Mouse (Mus musculus): Measurements from ENCODE around the gene Sp110.
"Not testable (repeated sequence)": the region's sequence is repeated elsewhere in the genome, so short reads cannot be mapped to it uniquely, and the experiment has no call there.

The Sp110 gene

DNA sequence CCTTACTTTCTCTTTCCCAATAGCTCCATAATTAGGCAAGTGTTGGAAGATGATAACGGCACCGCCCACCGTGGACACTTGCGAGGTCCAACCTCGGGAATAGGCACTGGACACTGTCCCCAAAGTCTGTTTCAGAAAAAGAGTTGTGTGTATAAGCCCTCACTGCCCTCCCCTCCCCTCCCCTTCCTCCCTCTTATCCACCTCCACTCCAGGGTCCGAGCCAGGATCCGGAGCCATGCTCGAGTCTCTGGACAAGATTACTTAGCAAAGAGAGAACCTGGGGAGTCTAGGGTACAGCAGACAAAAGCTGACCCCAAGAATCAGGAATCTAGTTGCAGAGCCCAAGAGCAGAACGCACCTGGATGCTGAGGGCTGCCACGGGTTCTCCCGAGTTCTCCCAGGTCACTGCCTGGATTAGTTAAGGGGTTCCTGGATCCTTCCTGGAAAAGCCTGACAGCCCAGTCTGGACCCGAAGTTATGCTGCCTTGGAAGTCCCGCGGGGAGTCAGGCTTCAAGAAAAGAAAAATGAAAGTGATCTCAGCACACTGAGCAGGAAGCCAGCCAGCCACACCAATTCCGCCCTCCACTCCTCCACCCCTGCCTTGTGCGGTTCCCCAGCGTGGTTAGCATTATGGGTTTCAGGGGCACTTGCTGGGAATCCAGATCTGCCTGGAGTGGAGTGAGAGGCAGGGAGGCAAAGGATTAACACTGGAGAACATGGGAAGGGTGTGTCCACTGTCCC is at the start of gene Sp110:
Gene Sp110, minus strand, starts transcription at position 547 of the 742 bp plus-strand sequence.
- DNase-seq (ENCODE audit: low spot score): not testable (repeated sequence)

DNA sequence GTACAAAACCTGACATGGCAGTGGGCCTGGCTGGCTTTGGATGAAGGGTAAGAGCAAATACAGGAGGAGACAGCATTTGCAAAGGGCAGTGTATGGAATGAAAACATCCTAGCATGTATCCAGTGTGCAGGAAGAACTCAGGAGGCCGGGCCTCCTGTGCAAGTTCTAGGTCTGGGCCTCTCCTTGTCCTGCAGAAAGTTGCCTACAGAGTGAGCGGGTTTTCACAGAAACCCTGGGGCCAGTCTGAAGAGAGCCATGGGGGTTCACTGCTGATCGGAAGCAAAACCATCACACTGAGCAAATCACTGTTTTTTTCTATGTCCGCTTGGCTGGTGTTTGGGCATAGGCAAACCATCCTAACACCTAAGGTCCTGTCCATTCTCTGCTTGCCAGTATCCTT is 39.5 kb upstream of the Sp110 start:
- not testable (repeated sequence) for DNase-seq (ENCODE audit: low spot score)

DNA sequence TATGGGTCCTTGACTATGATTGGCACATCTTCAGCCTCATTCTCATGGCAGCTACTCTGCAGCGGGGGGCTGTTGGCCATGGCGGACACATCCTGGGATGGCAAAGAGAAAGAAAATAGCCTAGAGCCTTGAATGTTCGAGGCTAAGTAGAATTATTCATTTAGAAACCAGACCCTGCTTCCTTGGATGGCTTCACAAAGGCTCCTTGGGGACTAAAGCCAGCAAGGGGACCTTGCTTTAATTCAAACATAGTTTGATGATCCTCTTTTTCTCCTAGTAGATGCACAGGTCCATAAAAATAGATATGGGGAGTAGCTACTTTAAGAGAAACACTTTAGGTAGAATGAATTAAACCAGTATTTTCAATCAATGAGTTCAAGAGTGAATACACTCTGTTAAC is 38.3 kb upstream of the Sp110 start:
- not testable (repeated sequence) for DNase-seq (ENCODE audit: low spot score)

DNA sequence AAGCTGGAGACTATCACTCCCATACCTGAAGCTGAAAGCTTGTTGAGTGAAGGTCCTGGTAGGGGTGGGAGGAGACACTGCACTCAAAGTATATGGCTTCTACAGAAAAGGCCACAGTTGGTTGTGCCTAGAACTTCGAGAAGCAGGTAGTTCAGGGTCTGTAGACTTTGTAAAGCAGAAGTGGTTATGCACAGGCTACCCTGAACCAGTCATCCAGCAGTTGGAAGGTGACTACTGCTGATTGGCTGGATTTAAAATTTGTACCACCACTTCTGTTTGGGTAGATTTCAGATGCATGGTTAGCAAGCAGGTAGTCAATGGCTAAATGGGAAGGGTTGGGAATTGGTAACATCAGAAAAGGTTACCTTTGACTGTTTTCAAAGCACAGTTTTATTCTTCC is 20.1 kb upstream of the Sp110 start:
- DNase-seq (ENCODE audit: low spot score): not testable (repeated sequence)

DNA sequence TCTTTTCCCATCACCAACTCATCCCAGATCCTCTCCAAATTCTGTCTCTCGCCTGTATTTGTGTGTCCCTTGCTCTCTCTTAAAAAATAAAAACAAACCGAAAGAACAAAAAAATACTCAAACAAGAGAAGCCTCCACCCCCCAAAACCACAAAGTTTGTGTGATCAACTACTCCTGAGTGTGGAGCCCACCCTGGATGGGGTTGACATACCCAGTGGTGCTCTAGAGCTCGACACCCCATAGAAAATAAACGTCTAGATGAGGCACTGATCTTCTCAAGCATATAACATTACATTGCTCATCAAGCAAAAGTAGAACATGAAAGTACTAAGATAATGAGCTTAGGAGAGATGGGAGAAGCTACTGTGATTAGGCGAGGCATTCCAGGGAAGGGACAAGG is 18.5 kb upstream of the Sp110 start:
- DNase-seq (ENCODE audit: low spot score): not testable (repeated sequence)

DNA sequence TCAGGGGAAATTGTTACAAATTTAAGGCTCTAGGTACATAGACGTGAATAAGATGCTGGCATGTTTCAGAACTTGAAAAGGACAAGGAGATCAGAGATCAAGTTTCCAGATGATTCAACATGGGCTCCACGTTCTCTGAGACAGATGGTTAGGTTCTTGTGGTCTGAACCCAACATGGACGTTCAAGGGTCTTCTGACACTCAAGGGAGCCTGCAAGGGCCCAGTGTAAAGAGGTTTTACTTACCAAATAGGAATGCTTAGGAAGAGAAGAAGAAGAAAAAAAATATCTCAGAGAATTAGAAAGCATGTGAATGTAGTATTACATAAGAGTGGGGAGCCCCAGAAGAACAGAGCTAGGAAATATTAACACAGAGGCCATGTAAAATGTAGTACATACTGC is 17.2 kb upstream of the Sp110 start:
- not testable (repeated sequence) for DNase-seq (ENCODE audit: low spot score)

DNA sequence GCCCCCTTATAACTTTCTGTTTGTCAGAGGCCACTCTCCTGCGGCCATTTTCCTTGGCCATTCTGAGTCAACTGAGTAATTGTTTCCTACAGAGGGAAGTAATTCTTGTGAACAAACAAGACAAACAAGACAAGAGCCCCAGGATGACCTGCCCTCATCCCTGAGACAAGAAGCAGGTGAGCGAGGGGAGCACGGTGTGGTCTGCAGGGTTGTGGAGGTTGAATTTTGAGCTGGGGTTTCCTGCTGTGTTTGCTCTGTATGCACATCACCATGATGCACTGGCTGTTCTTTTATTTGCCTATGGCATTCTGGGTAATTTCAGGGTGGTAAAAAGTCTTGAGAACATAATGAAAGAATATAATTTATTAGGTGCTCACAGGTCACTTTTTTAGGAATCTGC is 16.5 kb upstream of the Sp110 start:
- not testable (repeated sequence) for DNase-seq (ENCODE audit: low spot score)

DNA sequence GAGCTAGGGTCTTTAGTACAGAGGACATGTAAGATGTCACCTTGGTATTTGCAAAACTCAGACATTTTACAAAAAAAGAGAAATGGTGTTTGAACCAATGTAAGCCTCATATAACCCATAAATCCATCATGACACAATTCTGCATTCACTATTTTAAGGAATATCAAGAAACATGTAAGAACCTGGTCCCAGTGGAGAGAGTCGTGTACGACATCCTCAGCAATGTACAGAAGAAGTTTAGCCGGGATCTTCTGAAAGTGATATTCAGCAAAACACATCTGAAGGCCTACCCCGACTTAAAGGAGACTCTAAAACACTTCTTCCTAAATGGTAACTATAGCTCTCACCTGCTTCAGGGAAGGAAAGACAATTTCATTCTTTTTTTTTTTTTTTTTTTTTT is 12.0 kb upstream of the Sp110 start:
- DNase-seq (ENCODE audit: low spot score): not testable (repeated sequence)

DNA sequence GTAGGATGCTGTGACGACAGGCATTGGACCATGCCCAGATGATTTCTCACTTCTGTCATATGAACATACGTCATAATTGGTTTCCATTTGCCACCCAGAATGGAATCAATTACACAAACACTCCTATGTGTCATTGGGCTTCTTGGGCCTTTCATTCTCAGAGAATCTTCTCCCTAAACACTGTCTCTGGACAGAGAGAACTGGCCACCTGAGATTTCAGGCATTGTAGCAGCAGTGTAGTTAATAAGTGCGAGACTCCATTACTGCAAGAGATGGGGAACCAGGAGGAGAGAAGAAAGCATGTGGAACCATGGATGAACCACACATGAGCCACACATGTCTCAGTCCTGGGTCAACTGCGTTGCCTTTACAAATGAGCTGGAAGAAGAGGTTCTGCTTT is 9.7 kb upstream of the Sp110 start:
- not testable (repeated sequence) for DNase-seq (ENCODE audit: low spot score)

DNA sequence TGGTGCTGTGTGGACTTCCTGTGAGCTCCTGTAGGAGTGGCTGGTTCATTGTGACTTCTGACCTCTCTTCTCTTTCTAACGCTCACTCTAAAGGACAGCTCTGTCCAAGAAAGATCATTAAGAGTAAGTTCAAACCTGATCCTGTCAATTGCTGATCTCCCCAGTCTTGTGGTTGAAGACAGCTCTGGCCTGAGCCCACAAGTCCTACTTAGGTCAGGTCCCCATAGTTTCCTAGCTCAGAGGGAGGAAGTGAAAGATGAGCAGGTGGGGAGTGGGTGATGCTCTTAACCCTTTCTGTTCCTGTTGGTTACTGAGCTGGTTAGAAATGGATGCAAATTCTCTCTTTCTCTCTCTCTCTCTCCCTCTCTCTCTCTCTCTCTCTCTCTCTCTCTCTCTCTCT is 5.7 kb upstream of the Sp110 start:
- not testable (repeated sequence) for DNase-seq (ENCODE audit: low spot score)

DNA sequence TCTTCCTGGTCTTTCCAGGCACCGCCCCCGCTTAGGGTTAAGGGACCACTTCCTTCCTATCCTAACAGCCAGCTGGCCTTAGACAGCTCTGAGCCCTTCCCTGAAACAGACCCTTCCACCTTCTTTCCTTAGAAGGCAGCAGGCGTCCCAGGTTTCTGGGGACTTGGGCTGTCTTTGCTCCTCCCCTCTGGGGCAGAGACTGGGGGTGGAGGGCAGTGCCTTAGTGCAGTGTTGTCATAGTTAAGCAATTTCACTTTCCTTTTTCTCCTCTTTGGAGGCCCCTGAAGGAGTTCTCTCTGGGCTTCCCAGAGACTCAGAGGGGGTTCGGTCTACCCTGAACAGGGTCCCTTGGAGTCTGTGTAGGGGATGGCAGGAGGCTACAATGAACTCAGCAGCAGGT is 2.2 kb upstream of the Sp110 start:
- DNase-seq (ENCODE audit: low spot score): not testable (repeated sequence)

DNA sequence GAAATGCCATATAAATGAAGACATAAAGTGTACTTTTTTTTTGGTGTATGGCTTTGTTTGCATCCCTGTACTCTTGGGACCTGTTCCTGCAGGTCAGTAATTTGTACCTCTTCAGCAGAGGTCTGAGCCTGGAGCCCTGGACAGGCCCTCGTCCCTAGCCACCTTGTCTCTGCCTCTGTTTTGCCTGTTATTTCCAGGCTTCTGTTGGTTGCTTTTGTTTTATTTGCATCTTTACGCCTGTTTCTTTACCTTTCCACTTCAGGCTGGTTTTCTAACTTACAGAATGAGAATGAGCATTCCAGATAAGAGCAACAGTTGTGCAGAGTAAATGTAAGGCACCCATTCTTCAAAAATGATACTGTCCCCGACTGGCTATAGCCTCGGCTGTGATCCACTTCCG is 1.5 kb upstream of the Sp110 start, which contains the start of gene Sp140:
Gene Sp140, plus strand, starts transcription at position 301 of the 400 bp plus-strand sequence.
- not testable (repeated sequence) for DNase-seq (ENCODE audit: low spot score)

DNA sequence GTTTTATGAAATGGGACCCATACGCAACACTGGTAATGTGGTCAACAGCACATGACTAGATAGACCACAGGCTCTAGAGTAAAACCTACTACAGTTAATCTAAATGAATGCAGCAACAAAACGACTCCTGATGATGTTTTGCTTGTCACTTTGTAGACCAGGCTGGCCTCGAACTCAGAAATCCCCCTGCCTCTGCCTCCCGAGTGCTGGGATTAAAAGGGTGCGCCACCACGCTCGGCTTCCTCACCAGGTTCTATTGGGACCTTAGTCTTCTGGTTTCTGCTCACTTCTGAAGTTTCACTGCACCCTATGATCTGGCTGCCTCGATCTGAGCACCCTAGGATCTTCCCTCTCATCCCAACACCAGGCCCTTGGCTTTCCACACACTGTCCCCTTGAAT is 6.1 kb downstream of the Sp110 start:
- not testable (repeated sequence) for DNase-seq (ENCODE audit: low spot score)

DNA sequence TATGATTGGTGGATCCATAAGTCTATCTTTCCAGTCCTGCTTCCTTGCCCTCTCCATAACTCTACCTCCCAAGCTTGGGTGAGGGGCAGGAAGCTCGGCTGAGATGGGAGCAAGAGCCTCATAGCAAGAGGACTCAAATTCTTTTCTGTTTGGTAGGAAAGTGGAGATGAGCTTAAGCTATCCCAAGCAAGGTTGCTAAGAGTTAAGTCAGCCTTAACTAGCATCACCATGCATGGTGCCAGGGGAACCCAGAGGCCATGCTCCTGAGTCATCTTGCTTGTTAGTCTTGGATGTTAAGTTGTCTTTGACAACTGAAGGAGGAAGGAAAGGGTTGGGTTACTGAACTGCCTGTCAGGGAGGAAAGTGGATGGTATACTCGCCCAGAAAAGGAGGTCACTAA is 9.9 kb downstream of the Sp110 start:
- DNase-seq (ENCODE audit: low spot score): not testable (repeated sequence)

DNA sequence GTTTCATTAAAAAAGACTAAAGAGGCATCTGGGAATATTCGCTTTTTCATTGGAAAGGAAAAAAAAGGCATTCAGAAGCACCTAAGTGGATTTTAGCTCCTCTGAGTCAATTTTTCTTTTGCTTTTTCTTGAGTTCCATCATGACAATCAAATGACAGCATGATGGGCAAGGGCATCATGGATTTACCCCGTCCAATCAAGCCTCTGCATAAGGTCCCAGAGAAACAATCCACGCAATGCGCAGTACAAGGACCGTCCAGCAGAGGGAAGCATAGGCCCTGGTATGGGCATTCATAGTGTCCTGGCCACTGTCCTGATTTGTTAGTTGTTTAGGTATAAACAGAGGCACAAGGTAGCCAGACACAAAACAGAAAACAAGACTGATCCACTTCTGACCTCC is 17.1 kb downstream of the Sp110 start:
- not testable (repeated sequence) for DNase-seq (ENCODE audit: low spot score)

DNA sequence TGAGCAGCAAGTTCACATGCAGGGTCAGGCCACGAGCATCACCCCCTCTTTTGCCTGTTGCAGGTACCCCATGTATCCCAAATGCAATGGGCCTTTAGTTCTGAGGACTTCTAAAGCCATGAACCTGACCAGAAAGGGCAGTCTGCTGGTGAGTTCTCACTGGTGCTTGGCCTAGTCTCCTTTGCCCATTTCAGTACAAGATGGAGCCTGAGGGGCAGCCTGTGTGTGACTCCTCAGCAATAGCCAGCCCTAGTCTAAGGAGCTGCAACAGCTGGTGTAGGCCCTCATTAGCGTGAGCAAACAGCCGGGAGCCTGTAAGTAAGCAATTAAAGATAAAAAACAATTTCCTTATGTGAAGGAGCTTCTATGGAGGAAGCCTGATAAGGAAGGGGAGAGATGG is 18.0 kb downstream of the Sp110 start:
- not testable (repeated sequence) for DNase-seq (ENCODE audit: low spot score)

DNA sequence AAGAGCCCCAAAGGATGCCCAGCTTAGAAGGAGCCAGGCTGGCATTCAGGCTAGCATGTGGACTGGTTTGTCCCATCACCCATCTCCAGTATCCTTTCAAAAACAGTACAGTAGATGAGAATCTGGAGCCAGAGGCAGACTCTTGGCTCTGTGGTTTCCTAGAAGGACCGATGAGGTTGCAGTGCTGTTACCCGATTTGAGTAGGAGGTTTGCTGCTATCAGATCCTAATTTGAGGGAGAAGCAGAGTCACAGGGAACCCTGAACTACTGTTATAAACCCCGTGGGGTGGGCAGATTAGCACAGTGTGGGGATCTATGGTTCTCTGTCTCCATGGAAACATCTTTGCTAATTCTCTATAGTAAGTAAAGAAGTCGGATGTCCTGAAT is 18.5 kb downstream of the Sp110 start:
- DNase-seq (ENCODE audit: low spot score): not testable (repeated sequence)

DNA sequence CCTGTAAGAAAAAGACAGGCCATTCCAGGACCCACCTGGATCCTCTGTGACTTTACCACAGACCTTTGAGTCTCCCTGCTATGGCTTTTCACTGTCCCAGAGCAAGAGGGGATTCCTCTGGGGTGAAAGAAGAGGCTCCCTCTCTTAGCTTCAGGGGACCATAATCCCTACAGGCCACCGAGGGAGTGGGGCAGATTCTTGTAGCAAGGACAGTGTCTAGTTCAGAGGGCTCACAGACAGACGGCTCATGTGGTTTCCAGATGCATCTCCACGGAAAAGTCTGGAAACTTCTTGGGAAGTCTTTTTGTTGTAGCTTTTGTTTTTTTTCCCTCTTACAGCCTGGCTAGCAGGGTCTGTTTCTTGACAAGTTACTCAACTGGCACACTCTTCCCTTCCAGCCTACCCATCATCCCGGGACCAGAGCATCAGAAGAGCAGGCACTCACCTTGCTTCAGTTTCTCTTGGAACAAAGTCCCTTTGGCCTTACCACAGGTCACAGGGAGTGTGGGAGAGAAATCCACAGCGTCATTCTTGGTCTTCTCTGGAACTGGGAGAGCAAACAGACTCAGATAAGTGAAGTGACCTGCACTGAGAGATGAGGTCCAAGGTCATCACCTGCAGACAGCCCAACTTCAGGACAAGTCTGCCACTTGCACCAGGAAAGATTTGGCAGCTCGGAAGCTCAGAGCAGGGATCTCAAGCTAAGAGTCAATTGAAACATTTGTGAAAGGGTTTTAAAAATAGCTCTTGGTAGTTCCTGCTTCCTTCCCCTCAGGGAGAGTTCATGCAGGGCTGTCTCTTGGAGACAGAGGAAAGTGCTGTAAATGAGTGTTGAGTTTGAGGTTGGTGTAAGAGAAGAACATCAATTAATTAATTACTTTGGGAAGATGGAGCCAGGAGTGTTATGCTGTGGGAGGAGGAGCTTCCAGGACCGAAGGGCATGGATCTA is 19.1 kb downstream of the Sp110 start:
- not testable (repeated sequence) for DNase-seq (ENCODE audit: low spot score)

DNA sequence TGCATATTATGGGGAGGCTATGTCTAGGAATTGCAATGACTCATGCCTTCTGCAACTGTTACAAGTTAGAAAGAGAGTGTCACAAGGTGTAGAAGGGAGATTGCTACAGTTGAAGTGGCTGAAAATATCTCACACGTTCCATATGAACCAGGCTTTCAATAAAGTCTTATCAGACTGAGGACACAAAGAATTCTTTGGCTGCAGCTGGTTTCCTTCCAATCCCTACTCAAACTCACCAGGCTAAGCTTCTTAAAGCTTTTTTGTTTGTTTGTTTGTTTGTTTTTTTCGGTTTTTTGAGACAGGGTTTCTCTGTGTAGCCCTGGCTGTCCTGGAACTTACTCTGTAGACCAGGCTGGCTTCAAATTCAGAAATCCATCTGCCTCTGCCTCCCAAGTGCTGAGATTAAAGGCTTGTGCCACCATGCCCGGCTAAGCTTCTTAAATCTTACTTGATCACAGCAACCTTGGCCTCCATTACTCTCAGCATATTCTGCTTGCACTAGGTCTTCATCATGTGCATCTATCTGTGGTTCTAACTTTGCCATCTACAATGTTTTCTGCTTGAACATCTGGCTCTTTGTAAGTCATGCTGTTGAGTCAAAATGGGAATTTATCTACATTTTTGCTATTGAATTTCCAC is 20.1 kb downstream of the Sp110 start:
- DNase-seq (ENCODE audit: low spot score): not testable (repeated sequence)

DNA sequence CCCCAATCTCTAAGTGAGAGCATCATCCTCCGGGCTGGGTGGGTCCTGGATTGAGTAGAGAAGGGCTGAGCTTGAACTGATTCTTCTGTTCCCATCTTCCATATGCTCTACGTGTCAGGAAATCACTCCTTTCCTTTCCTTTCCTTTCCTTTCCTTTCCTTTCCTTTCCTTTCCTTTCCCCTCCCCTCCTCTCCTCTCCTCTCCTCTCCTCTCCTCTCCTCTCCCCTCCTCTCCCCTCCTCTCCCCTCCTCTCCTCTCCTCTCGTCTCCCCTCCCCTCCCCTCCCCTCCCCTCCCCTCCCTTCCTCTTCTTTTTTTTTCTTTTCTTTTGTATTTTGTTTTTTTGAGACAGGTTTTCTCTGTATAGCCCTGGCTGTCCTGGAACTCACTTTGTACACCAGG is 23.2 kb downstream of the Sp110 start, which contains the start of gene G530012D18Rik:
Gene G530012D18Rik, plus strand, starts transcription at position 301 of the 400 bp plus-strand sequence.
- not testable (repeated sequence) for DNase-seq (ENCODE audit: low spot score)

DNA sequence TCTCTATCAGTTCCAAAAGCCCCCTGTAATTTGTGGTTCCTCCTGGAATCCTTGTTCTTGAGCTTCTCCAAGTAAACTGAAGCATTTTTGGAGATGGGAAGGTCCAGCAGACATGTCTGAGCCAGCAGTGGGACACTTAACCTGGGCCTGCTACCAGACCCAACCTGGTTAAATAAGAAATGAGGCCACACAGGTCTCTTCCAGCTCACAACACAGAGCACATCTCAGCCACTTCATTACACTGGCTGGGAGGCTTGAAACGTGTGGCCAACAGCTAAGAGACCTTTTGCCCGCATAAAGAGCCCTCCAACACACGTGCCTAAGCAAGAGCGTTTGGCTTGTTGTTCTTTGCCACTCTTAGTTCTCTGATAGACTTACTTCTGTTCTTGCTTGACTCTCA is 25.1 kb downstream of the Sp110 start:
- not testable (repeated sequence) for DNase-seq (ENCODE audit: low spot score)

DNA sequence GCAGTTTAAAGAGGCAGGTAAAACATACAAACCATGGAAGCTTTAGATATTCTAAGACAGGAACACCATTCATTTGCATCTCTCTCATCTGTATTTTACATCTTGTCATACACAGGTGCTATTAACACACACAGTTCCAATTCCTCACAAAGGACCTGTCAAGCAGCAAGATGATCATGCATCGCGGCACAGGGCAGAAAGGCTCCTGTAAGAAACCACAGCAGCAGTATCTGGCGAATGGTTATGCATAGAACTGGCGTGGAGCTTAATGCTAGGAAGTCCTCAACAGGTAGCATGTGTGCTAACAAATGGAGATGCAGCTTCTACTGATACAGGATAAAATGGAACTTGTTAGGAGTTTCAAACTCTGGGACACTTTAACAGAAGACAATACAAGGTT is 43.4 kb downstream of the Sp110 start:
- peak; percentile 22 for DNase-seq (ENCODE audit: low spot score)
